Mouse (Mus musculus) MEL (cell line): ENCODE measurements around the gene Atic. TPM values are rescaled to one million over a fixed set of nuclear protein-coding genes. Genes with fewer than 3 reads are reported as not detected.

Experiments used
- DNase-seq: peaks from one replicate; pipeline ENCODE4 v3.0.0; 2011; ENCODE audit warnings: low read depth, low spot score
- H3K27ac ChIP-seq: 2 replicates; pipeline ENCODE4 v1.5.1; 2012; ENCODE audit warnings: low read depth, mild to moderate bottlenecking, control low read depth, low read length, moderate library complexity; ENCODE audit not compliant: control insufficient read depth
- H3K27me3 ChIP-seq, 2 experiments: fragments of 150-350 bp in 1 of 2; sonication (generic) in 1 of 2; 2 replicates each; pipeline ENCODE4 v1.6.1; 2012; ENCODE audit warnings: low read length in 2 of 2, mild to moderate bottlenecking in 2 of 2, improper control_type of control experiment in 1 of 2, moderate library complexity in 1 of 2; ENCODE audit not compliant: insufficient read depth in 2 of 2, control insufficient read depth in 1 of 2
- H3K36me3 ChIP-seq, 2 experiments: 2 replicates each; pipeline ENCODE4 v1.6.1; 2012 to 2014; ENCODE audit warnings: low read length in 2 of 2, improper control_type of control experiment in 1 of 2, inconsistent platforms in 1 of 2, mild to moderate bottlenecking in 1 of 2; ENCODE audit not compliant: insufficient read depth in 2 of 2, control insufficient read depth in 1 of 2
- H3K4me1 ChIP-seq, 2 experiments: fragments of 150-350 bp in 1 of 2; sonication (generic) in 1 of 2; 2 replicates each; pipeline ENCODE4 v1.6.1; 2012; ENCODE audit warnings: low read length in 2 of 2, improper control_type of control experiment in 1 of 2, mild to moderate bottlenecking in 1 of 2; ENCODE audit not compliant: insufficient read depth in 2 of 2, control insufficient read depth in 1 of 2
- H3K4me3 ChIP-seq, 2 experiments: fragments of 150-350 bp in 1 of 2; sonication (generic) in 1 of 2; 2 replicates each; pipeline ENCODE4 v1.5.1; 2012; ENCODE audit warnings: low read depth in 2 of 2, low read length in 2 of 2, mild to moderate bottlenecking in 2 of 2, moderate library complexity in 2 of 2, control low read depth in 1 of 2, improper control_type of control experiment in 1 of 2; ENCODE audit not compliant: control insufficient read depth in 1 of 2, insufficient read depth in 1 of 2
- H3K79me2 ChIP-seq: 2 replicates; pipeline ENCODE4 v1.6.1; 2012; ENCODE audit warnings: mild to moderate bottlenecking, low read length, moderate library complexity; ENCODE audit not compliant: control insufficient read depth, poor library complexity, insufficient read depth
- H3K9ac ChIP-seq: 2 replicates; pipeline ENCODE4 v1.6.1; 2012; ENCODE audit warnings: low read depth, mild to moderate bottlenecking, control low read depth, low read length, moderate library complexity; ENCODE audit not compliant: control insufficient read depth, poor library complexity, severe bottlenecking
- H3K9me3 ChIP-seq: fragments of 150-350 bp; sonication (generic); replicated peaks from 2 replicates; pipeline ENCODE4 v1.6.1; 2012; ENCODE audit warnings: mild to moderate bottlenecking, low read length, improper control_type of control experiment, moderate library complexity; ENCODE audit not compliant: insufficient read depth
- CHD2 ChIP-seq: IDR thresholded peaks from 2 replicates; pipeline ENCODE4 v1.6.1; 2011; ENCODE audit warnings: low read length, improper control_type of control experiment
- E2F4 ChIP-seq: IDR thresholded peaks from 2 replicates; pipeline ENCODE4 v1.6.1; 2011; ENCODE audit warnings: low read depth, low read length, improper control_type of control experiment, borderline replicate concordance
- ELF1 ChIP-seq: IDR thresholded peaks from 2 replicates; pipeline ENCODE4 v1.6.1; 2014; ENCODE audit warnings: low read depth, mild to moderate bottlenecking, inconsistent platforms, low read length, improper control_type of control experiment, moderate library complexity
- HCFC1 ChIP-seq: IDR thresholded peaks from 2 replicates; pipeline ENCODE4 v1.6.1; 2012; ENCODE audit warnings: low read depth, mild to moderate bottlenecking, inconsistent platforms, low read length, improper control_type of control experiment, moderate library complexity
- KAT2A ChIP-seq: conservative IDR thresholded peaks from 2 replicates; pipeline ENCODE4 v1.6.1; 2012; ENCODE audit warnings: low read depth, low read length, improper control_type of control experiment, inconsistent platforms
- MAX ChIP-seq: IDR thresholded peaks from 2 replicates; pipeline ENCODE4 v1.6.1; 2011; ENCODE audit warnings: low read length, improper control_type of control experiment
- MYC ChIP-seq: IDR thresholded peaks from 2 replicates; pipeline ENCODE4 v1.6.1; 2011; ENCODE audit warnings: low read depth, mild to moderate bottlenecking, low read length, improper control_type of control experiment, moderate library complexity
- NELFE ChIP-seq: IDR thresholded peaks from 2 replicates; pipeline ENCODE4 v1.6.1; 2011; ENCODE audit warnings: low read depth, low read length, improper control_type of control experiment
- NRF1 ChIP-seq: IDR thresholded peaks from 2 replicates; pipeline ENCODE4 v1.6.1; 2014; ENCODE audit warnings: low read depth, mild to moderate bottlenecking, inconsistent platforms, low read length, improper control_type of control experiment, moderate library complexity; ENCODE audit not compliant: poor library complexity, insufficient read depth, severe bottlenecking
- POLR2A ChIP-seq, 2 experiments: IDR thresholded peaks; 2 replicates each; pipeline ENCODE4 v1.6.1; 2011 to 2012; ENCODE audit warnings: low read length in 2 of 2, mild to moderate bottlenecking in 2 of 2, control low read depth in 1 of 2, improper control_type of control experiment in 1 of 2, low read depth in 1 of 2, moderate library complexity in 1 of 2; ENCODE audit not compliant: control insufficient read depth in 1 of 2, insufficient read depth in 1 of 2, poor library complexity in 1 of 2
- POLR2AphosphoS2 ChIP-seq: IDR thresholded peaks from 2 replicates; pipeline ENCODE4 v1.6.1; 2011; ENCODE audit warnings: low read length, improper control_type of control experiment
- RAD21 ChIP-seq: IDR thresholded peaks from 2 replicates; pipeline ENCODE4 v1.6.1; 2011; ENCODE audit warnings: mild to moderate bottlenecking, low read depth, low read length, improper control_type of control experiment
- RCOR1 ChIP-seq: IDR thresholded peaks from 2 replicates; pipeline ENCODE4 v1.6.1; 2012; ENCODE audit warnings: low read depth, mild to moderate bottlenecking, inconsistent platforms, low read length, improper control_type of control experiment
- SIN3A ChIP-seq: IDR thresholded peaks from 2 replicates; pipeline ENCODE4 v1.6.1; 2012; ENCODE audit warnings: low read length, improper control_type of control experiment, inconsistent platforms
- SMC3 ChIP-seq: IDR thresholded peaks from 2 replicates; pipeline ENCODE4 v1.6.1; 2011; ENCODE audit warnings: low read depth, low read length, improper control_type of control experiment
- TBP ChIP-seq: IDR thresholded peaks from 2 replicates; pipeline ENCODE4 v1.8.0; 2011; ENCODE audit warnings: low read depth, low read length, improper control_type of control experiment
- TCF12 ChIP-seq: IDR thresholded peaks from 2 replicates; pipeline ENCODE4 v1.6.1; 2014; ENCODE audit warnings: low read depth, mild to moderate bottlenecking, inconsistent platforms, low read length, improper control_type of control experiment, moderate library complexity
- UBTF ChIP-seq: IDR thresholded peaks from 2 replicates; pipeline ENCODE4 v1.6.1; 2012; ENCODE audit warnings: low read depth, mild to moderate bottlenecking, inconsistent platforms, low read length, improper control_type of control experiment, moderate library complexity, borderline replicate concordance; ENCODE audit not compliant: insufficient read depth
- USF1 ChIP-seq: IDR thresholded peaks from 2 replicates; pipeline ENCODE4 v1.6.1; 2014; ENCODE audit warnings: low read depth, mild to moderate bottlenecking, inconsistent platforms, low read length, improper control_type of control experiment, moderate library complexity
- USF2 ChIP-seq, 2 experiments: IDR thresholded peaks; 2 replicates each; pipeline ENCODE4 v1.6.1; 2011 to 2012; ENCODE audit warnings: improper control_type of control experiment in 2 of 2, low read length in 2 of 2, borderline replicate concordance in 1 of 2, inconsistent platforms in 1 of 2, low read depth in 1 of 2, mild to moderate bottlenecking in 1 of 2; ENCODE audit not compliant: insufficient read depth in 1 of 2
- ZC3H11A ChIP-seq: IDR thresholded peaks from 2 replicates; pipeline ENCODE4 v1.6.1; 2012; ENCODE audit warnings: low read depth, mild to moderate bottlenecking, inconsistent platforms, low read length, improper control_type of control experiment
- ZMIZ1 ChIP-seq: IDR thresholded peaks from 2 replicates; pipeline ENCODE4 v1.6.1; 2012; ENCODE audit warnings: low read depth, mild to moderate bottlenecking, inconsistent platforms, low read length, improper control_type of control experiment, moderate library complexity
- polyA plus RNA-seq, 2 experiments: library from polyadenylated mRNA; stranded (reverse) in 1 of 2; unstranded in 1 of 2; fragments of >175 nt in 1 of 2; fragments of >200 nt in 1 of 2; gene quantifications; 2 replicates each; pipeline versions ENCODE4 v1.2.1 to v1.2.4; 2012; ENCODE audit warnings: low replicate concordance in 2 of 2, low read depth in 1 of 2; ENCODE audit not compliant: insufficient read length in 2 of 2, insufficient read depth in 1 of 2, missing spikeins in 1 of 2
- total RNA-seq: library from RNA; depleted of rRNA; stranded (reverse); fragments of 300-350 nt; gene quantifications from 2 replicates; pipeline ENCODE4 v1.2.3, GENCODE M21; 2012

The Atic gene
- total and polyA plus RNA-seq, 3 experiments: 190 to 221 TPM; not detected in 1

DNA sequence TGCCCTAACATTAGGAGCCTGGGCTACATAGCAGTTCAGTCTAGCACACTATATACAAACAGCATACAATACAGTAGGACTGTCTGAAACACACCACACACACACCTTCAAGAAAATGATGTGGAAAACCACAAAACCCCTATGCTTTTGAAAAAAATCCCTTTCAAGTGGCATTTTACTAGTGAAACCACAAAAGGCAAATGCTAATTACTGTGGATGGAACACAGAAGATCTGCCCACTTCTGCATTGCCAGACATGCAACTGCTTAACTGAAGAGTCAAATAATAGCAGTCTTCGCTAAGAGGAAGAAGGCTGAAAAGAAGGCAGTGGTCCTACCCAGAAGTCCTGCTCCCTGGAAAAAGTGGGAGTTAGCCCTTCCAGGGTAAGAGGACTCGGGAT lies 37.3 kb downstream of the Atic start:
- no peak for TF ChIP-seq HCFC1
- TF ChIP-seq USF1: no peak
- no peak for TF ChIP-seq POLR2AphosphoS2
- no peak for TF ChIP-seq MYC
- TF ChIP-seq ZC3H11A: no peak
- TF ChIP-seq SIN3A: no peak
- TF ChIP-seq MAX: no peak
- TF ChIP-seq KAT2A: no peak
- no peak for TF ChIP-seq ELF1
- Histone ChIP-seq H3K9ac (no peak overlapping the region), H3K4me3 (no peak overlapping the region), H3K79me2 (no peaks in the 10 kb centered on the region), H3K27me3 (no peaks in the 10 kb centered on the region; a peak in 1 of 4 replicates), H3K9me3 (no peaks in the 10 kb centered on the region), H3K27ac (no peak overlapping the region), H3K4me1 (no peaks in the 10 kb centered on the region), H3K36me3 (no peaks in the 10 kb centered on the region)
- no peak for DNase-seq

DNA sequence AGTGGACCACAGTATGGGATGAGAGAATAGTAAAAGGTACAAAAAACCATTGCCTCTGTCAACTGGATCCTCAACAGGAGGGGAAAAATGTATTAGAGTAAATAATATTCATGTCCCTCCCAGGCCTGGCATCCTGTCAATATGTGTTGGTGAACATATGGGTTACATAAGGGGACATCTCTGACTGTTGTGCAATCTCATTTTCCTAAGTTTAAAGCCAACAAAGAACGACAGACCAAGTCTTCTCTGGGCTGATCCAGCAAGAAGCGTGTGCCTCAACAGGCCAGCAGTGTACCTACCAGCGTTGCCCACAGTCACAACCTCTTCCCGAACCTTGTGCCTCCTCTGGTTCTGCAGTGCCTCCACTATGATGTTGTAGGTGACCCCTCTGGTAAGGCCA lies 38.4 kb downstream of the Atic start:
- no peak overlapping the region for H3K27ac ChIP-seq
- H3K9ac ChIP-seq: no peak overlapping the region
- no peaks in the 10 kb centered on the region for H3K9me3 ChIP-seq
- H3K36me3 ChIP-seq: no peaks in the 10 kb centered on the region
- H3K79me2 ChIP-seq: no peaks in the 10 kb centered on the region
- DNase-seq: no peak
- H3K27me3 ChIP-seq: no peaks in the 10 kb centered on the region; a peak in 1 of 4 replicates
- TF ChIP-seq HCFC1 (no peak), POLR2A (IDR thresholded peaks at IDR 0.05; ENCODE audit: control insufficient read depth in 1 of 2, insufficient read depth in 1 of 2, low read depth in 1 of 2, low read length in 2 of 2, poor library complexity in 1 of 2) (no peak), RAD21 (no peak), MYC (no peak), E2F4 (no peak), USF2 (IDR thresholded peaks at IDR 0.05; ENCODE audit: borderline replicate concordance in 1 of 2, insufficient read depth in 1 of 2, low read depth in 1 of 2, low read length in 2 of 2) (no peak)
- H3K4me3 ChIP-seq: no peak overlapping the region
- H3K4me1 ChIP-seq: no peaks in the 10 kb centered on the region

DNA sequence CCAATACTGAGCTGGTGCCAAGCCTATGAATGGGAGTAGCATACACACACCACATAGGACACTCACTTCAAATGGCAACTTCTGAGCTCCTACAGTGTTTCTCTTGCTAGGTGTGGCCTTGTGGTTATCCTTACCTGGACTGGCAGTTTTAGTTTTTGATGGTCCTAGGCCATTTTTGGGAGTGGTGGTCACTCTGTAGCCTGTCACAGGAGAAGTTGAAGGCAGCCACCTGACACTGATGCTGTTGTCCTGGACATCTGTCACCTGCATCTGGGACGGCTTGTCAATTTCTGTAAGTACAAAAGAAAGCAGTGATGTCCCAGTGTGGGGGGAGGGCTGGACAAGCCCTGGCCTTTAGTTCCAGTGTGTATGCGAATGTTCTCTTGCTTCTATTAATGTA lies 48.8 kb downstream of the Atic start:
- H3K9me3 ChIP-seq: no peaks in the 10 kb centered on the region
- H3K4me3 ChIP-seq: no peak overlapping the region
- H3K27ac ChIP-seq: no peak overlapping the region
- H3K36me3 ChIP-seq: no peaks in the 10 kb centered on the region
- no peaks in the 10 kb centered on the region for H3K4me1 ChIP-seq
- TF ChIP-seq RCOR1 (no peak), HCFC1 (no peak), SMC3 (no peak), TBP (no peak), CHD2 (no peak), USF1 (no peak), ZMIZ1 (no peak), TCF12 (no peak), NRF1 (no peak), NELFE (no peak), USF2 (IDR thresholded peaks at IDR 0.05; ENCODE audit: borderline replicate concordance in 1 of 2, insufficient read depth in 1 of 2, low read depth in 1 of 2, low read length in 2 of 2) (no peak), UBTF (no peak)
- no peaks in the 10 kb centered on the region for H3K27me3 ChIP-seq
- H3K9ac ChIP-seq: no peak overlapping the region
- DNase-seq: no peak
- no peaks in the 10 kb centered on the region for H3K79me2 ChIP-seq
